Mouse (Mus musculus): ENCODE data around the gene Hhatl.

DNA sequence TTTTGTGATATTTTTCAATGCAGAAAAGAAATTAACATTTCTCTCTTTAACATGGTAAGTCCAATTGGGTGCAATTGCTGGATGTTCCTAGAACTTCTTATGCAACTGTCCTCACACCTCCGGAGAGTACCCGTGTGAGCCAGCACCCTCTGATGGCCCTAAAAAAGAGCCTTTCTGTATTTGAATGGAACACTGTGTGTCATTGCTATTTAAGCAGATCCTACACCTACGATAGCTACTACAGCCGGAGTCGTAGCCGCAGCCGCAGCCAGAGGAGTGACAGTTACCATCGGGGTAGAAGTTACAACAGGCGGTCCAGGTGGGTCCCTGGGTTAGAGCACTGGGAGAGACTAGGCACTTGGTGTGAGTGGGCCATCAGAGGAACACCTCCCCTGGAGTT lies 39.5 kb downstream of the Hhatl start:
- no peak for TF ChIP-seq CTCF (IDR thresholded peaks at IDR 0.05; ENCODE audit: insufficient read depth, low read depth, low read length)
- no peak for TF ChIP-seq POLR2A (IDR thresholded peaks at IDR 0.05; ENCODE audit: insufficient read depth, low read depth, low read length)
